Mouse (Mus musculus) MEL (cell line): ENCODE results near the gene Phykpl. TPM values are rescaled to one million over a fixed set of nuclear protein-coding genes. Genes with fewer than 3 reads are reported as not detected.

Experiments
- DNase-seq: peaks from one replicate; pipeline ENCODE4 v3.0.0; 2011; ENCODE audit warnings: low read depth, low spot score
- H3K27ac ChIP-seq: 2 replicates; pipeline ENCODE4 v1.5.1; 2012; ENCODE audit warnings: low read depth, mild to moderate bottlenecking, control low read depth, low read length, moderate library complexity; ENCODE audit not compliant: control insufficient read depth
- H3K27me3 ChIP-seq, 2 experiments: fragments of 150-350 bp in 1 of 2; sonication (generic) in 1 of 2; 2 replicates each; pipeline ENCODE4 v1.6.1; 2012; ENCODE audit warnings: low read length in 2 of 2, mild to moderate bottlenecking in 2 of 2, improper control_type of control experiment in 1 of 2, moderate library complexity in 1 of 2; ENCODE audit not compliant: insufficient read depth in 2 of 2, control insufficient read depth in 1 of 2
- H3K36me3 ChIP-seq, 2 experiments: 2 replicates each; pipeline ENCODE4 v1.6.1; 2012 to 2014; ENCODE audit warnings: low read length in 2 of 2, improper control_type of control experiment in 1 of 2, inconsistent platforms in 1 of 2, mild to moderate bottlenecking in 1 of 2; ENCODE audit not compliant: insufficient read depth in 2 of 2, control insufficient read depth in 1 of 2
- H3K4me1 ChIP-seq, 2 experiments: fragments of 150-350 bp in 1 of 2; sonication (generic) in 1 of 2; 2 replicates each; pipeline ENCODE4 v1.6.1; 2012; ENCODE audit warnings: low read length in 2 of 2, improper control_type of control experiment in 1 of 2, mild to moderate bottlenecking in 1 of 2; ENCODE audit not compliant: insufficient read depth in 2 of 2, control insufficient read depth in 1 of 2
- H3K4me3 ChIP-seq, 2 experiments: fragments of 150-350 bp in 1 of 2; sonication (generic) in 1 of 2; 2 replicates each; pipeline ENCODE4 v1.5.1; 2012; ENCODE audit warnings: low read depth in 2 of 2, low read length in 2 of 2, mild to moderate bottlenecking in 2 of 2, moderate library complexity in 2 of 2, control low read depth in 1 of 2, improper control_type of control experiment in 1 of 2; ENCODE audit not compliant: control insufficient read depth in 1 of 2, insufficient read depth in 1 of 2
- H3K79me2 ChIP-seq: 2 replicates; pipeline ENCODE4 v1.6.1; 2012; ENCODE audit warnings: mild to moderate bottlenecking, low read length, moderate library complexity; ENCODE audit not compliant: control insufficient read depth, poor library complexity, insufficient read depth
- H3K9ac ChIP-seq: 2 replicates; pipeline ENCODE4 v1.6.1; 2012; ENCODE audit warnings: low read depth, mild to moderate bottlenecking, control low read depth, low read length, moderate library complexity; ENCODE audit not compliant: control insufficient read depth, poor library complexity, severe bottlenecking
- H3K9me3 ChIP-seq: fragments of 150-350 bp; sonication (generic); replicated peaks from 2 replicates; pipeline ENCODE4 v1.6.1; 2012; ENCODE audit warnings: mild to moderate bottlenecking, low read length, improper control_type of control experiment, moderate library complexity; ENCODE audit not compliant: insufficient read depth
- BHLHE40 ChIP-seq: IDR thresholded peaks from 2 replicates; pipeline ENCODE4 v1.6.1; 2012; ENCODE audit warnings: low read depth, mild to moderate bottlenecking, inconsistent platforms, low read length, improper control_type of control experiment, borderline replicate concordance
- CHD1 ChIP-seq: IDR thresholded peaks from 2 replicates; pipeline ENCODE4 v1.6.1; 2012; ENCODE audit warnings: low read depth, mild to moderate bottlenecking, inconsistent platforms, low read length, improper control_type of control experiment
- CHD2 ChIP-seq: IDR thresholded peaks from 2 replicates; pipeline ENCODE4 v1.6.1; 2011; ENCODE audit warnings: low read length, improper control_type of control experiment
- CTCF ChIP-seq, 3 experiments: IDR thresholded peaks in 2 of 3; conservative IDR thresholded peaks in 1 of 3; 2 replicates each; pipeline ENCODE4 v1.5.1; 2011 to 2012; ENCODE audit warnings: low read length in 3 of 3, low read depth in 2 of 3, mild to moderate bottlenecking in 2 of 3, improper control_type of control experiment in 1 of 3, inconsistent platforms in 1 of 3, mixed read lengths in 1 of 3, moderate library complexity in 1 of 3; ENCODE audit not compliant: control insufficient read depth in 1 of 3, insufficient read depth in 1 of 3, poor library complexity in 1 of 3, severe bottlenecking in 1 of 3
- E2F4 ChIP-seq: IDR thresholded peaks from 2 replicates; pipeline ENCODE4 v1.6.1; 2011; ENCODE audit warnings: low read depth, low read length, improper control_type of control experiment, borderline replicate concordance
- ELF1 ChIP-seq: IDR thresholded peaks from 2 replicates; pipeline ENCODE4 v1.6.1; 2014; ENCODE audit warnings: low read depth, mild to moderate bottlenecking, inconsistent platforms, low read length, improper control_type of control experiment, moderate library complexity
- EP300 ChIP-seq, 2 experiments: IDR thresholded peaks; 2 replicates each; pipeline ENCODE4 v1.6.1; 2011; ENCODE audit warnings: improper control_type of control experiment in 2 of 2, low read length in 2 of 2, low read depth in 1 of 2, mild to moderate bottlenecking in 1 of 2
- ETS1 ChIP-seq: IDR thresholded peaks from 2 replicates; pipeline ENCODE4 v1.6.1; 2012; ENCODE audit warnings: low read depth, mild to moderate bottlenecking, inconsistent platforms, low read length, improper control_type of control experiment, moderate library complexity
- GABPA ChIP-seq: IDR thresholded peaks from 2 replicates; pipeline ENCODE4 v1.6.1; 2012; ENCODE audit warnings: low read depth, mild to moderate bottlenecking, inconsistent platforms, low read length, improper control_type of control experiment, moderate library complexity
- GATA1 ChIP-seq: IDR thresholded peaks from 2 replicates; pipeline ENCODE4 v1.6.1; 2011; ENCODE audit warnings: low read depth, low read length, improper control_type of control experiment
- HCFC1 ChIP-seq: IDR thresholded peaks from 2 replicates; pipeline ENCODE4 v1.6.1; 2012; ENCODE audit warnings: low read depth, mild to moderate bottlenecking, inconsistent platforms, low read length, improper control_type of control experiment, moderate library complexity
- KAT2A ChIP-seq: conservative IDR thresholded peaks from 2 replicates; pipeline ENCODE4 v1.6.1; 2012; ENCODE audit warnings: low read depth, low read length, improper control_type of control experiment, inconsistent platforms
- MAFK ChIP-seq: IDR thresholded peaks from 2 replicates; pipeline ENCODE4 v1.6.1; 2011; ENCODE audit warnings: low read depth, mild to moderate bottlenecking, low read length, improper control_type of control experiment, borderline replicate concordance
- MAX ChIP-seq: IDR thresholded peaks from 2 replicates; pipeline ENCODE4 v1.6.1; 2011; ENCODE audit warnings: low read length, improper control_type of control experiment
- MAZ ChIP-seq: IDR thresholded peaks from 2 replicates; pipeline ENCODE4 v1.6.1; 2012; ENCODE audit warnings: low read depth, mild to moderate bottlenecking, inconsistent platforms, low read length, improper control_type of control experiment
- MEF2A ChIP-seq: IDR thresholded peaks from 2 replicates; pipeline ENCODE4 v1.6.1; 2014; ENCODE audit warnings: low read depth, mild to moderate bottlenecking, inconsistent platforms, low read length, improper control_type of control experiment; ENCODE audit not compliant: poor library complexity, insufficient replicate concordance, severe bottlenecking; ENCODE audit errors: extremely low read depth
- MXI1 ChIP-seq: IDR thresholded peaks from 2 replicates; pipeline ENCODE4 v1.6.1; 2011; ENCODE audit warnings: mild to moderate bottlenecking, low read depth, low read length, improper control_type of control experiment
- MYB ChIP-seq: IDR thresholded peaks from 2 replicates; pipeline ENCODE4 v1.6.1; 2011; ENCODE audit warnings: mild to moderate bottlenecking, low read depth, low read length, improper control_type of control experiment
- MYC ChIP-seq: IDR thresholded peaks from 2 replicates; pipeline ENCODE4 v1.6.1; 2011; ENCODE audit warnings: low read depth, mild to moderate bottlenecking, low read length, improper control_type of control experiment, moderate library complexity
- NELFE ChIP-seq: IDR thresholded peaks from 2 replicates; pipeline ENCODE4 v1.6.1; 2011; ENCODE audit warnings: low read depth, low read length, improper control_type of control experiment
- NRF1 ChIP-seq: IDR thresholded peaks from 2 replicates; pipeline ENCODE4 v1.6.1; 2014; ENCODE audit warnings: low read depth, mild to moderate bottlenecking, inconsistent platforms, low read length, improper control_type of control experiment, moderate library complexity; ENCODE audit not compliant: poor library complexity, insufficient read depth, severe bottlenecking
- POLR2A ChIP-seq, 2 experiments: IDR thresholded peaks; 2 replicates each; pipeline ENCODE4 v1.6.1; 2011 to 2012; ENCODE audit warnings: low read length in 2 of 2, mild to moderate bottlenecking in 2 of 2, control low read depth in 1 of 2, improper control_type of control experiment in 1 of 2, low read depth in 1 of 2, moderate library complexity in 1 of 2; ENCODE audit not compliant: control insufficient read depth in 1 of 2, insufficient read depth in 1 of 2, poor library complexity in 1 of 2
- POLR2AphosphoS2 ChIP-seq: IDR thresholded peaks from 2 replicates; pipeline ENCODE4 v1.6.1; 2011; ENCODE audit warnings: low read length, improper control_type of control experiment
- POLR2AphosphoS5 ChIP-seq: IDR thresholded peaks from 2 replicates; pipeline ENCODE4 v1.6.1; 2012; ENCODE audit warnings: low read depth, borderline replicate concordance, mild to moderate bottlenecking, inconsistent platforms, low read length, moderate library complexity, mixed read lengths
- RAD21 ChIP-seq: IDR thresholded peaks from 2 replicates; pipeline ENCODE4 v1.6.1; 2011; ENCODE audit warnings: mild to moderate bottlenecking, low read depth, low read length, improper control_type of control experiment
- RCOR1 ChIP-seq: IDR thresholded peaks from 2 replicates; pipeline ENCODE4 v1.6.1; 2012; ENCODE audit warnings: low read depth, mild to moderate bottlenecking, inconsistent platforms, low read length, improper control_type of control experiment
- SIN3A ChIP-seq: IDR thresholded peaks from 2 replicates; pipeline ENCODE4 v1.6.1; 2012; ENCODE audit warnings: low read length, improper control_type of control experiment, inconsistent platforms
- SMC3 ChIP-seq: IDR thresholded peaks from 2 replicates; pipeline ENCODE4 v1.6.1; 2011; ENCODE audit warnings: low read depth, low read length, improper control_type of control experiment
- TAL1 ChIP-seq: IDR thresholded peaks from 2 replicates; pipeline ENCODE4 v1.6.1; 2012; ENCODE audit warnings: mild to moderate bottlenecking, inconsistent platforms, low read length, moderate library complexity, mixed read lengths
- TBP ChIP-seq: IDR thresholded peaks from 2 replicates; pipeline ENCODE4 v1.8.0; 2011; ENCODE audit warnings: low read depth, low read length, improper control_type of control experiment
- TCF12 ChIP-seq: IDR thresholded peaks from 2 replicates; pipeline ENCODE4 v1.6.1; 2014; ENCODE audit warnings: low read depth, mild to moderate bottlenecking, inconsistent platforms, low read length, improper control_type of control experiment, moderate library complexity
- UBTF ChIP-seq: IDR thresholded peaks from 2 replicates; pipeline ENCODE4 v1.6.1; 2012; ENCODE audit warnings: low read depth, mild to moderate bottlenecking, inconsistent platforms, low read length, improper control_type of control experiment, moderate library complexity, borderline replicate concordance; ENCODE audit not compliant: insufficient read depth
- USF1 ChIP-seq: IDR thresholded peaks from 2 replicates; pipeline ENCODE4 v1.6.1; 2014; ENCODE audit warnings: low read depth, mild to moderate bottlenecking, inconsistent platforms, low read length, improper control_type of control experiment, moderate library complexity
- USF2 ChIP-seq, 2 experiments: IDR thresholded peaks; 2 replicates each; pipeline ENCODE4 v1.6.1; 2011 to 2012; ENCODE audit warnings: improper control_type of control experiment in 2 of 2, low read length in 2 of 2, borderline replicate concordance in 1 of 2, inconsistent platforms in 1 of 2, low read depth in 1 of 2, mild to moderate bottlenecking in 1 of 2; ENCODE audit not compliant: insufficient read depth in 1 of 2
- ZC3H11A ChIP-seq: IDR thresholded peaks from 2 replicates; pipeline ENCODE4 v1.6.1; 2012; ENCODE audit warnings: low read depth, mild to moderate bottlenecking, inconsistent platforms, low read length, improper control_type of control experiment
- ZKSCAN1 ChIP-seq: IDR thresholded peaks from 2 replicates; pipeline ENCODE4 v1.6.1; 2012; ENCODE audit warnings: low read depth, mild to moderate bottlenecking, inconsistent platforms, low read length, improper control_type of control experiment, moderate library complexity
- ZMIZ1 ChIP-seq: IDR thresholded peaks from 2 replicates; pipeline ENCODE4 v1.6.1; 2012; ENCODE audit warnings: low read depth, mild to moderate bottlenecking, inconsistent platforms, low read length, improper control_type of control experiment, moderate library complexity
- ZNF384 ChIP-seq: IDR thresholded peaks from 2 replicates; pipeline ENCODE4 v1.6.1; 2012; ENCODE audit warnings: low read depth, mild to moderate bottlenecking, inconsistent platforms, low read length, improper control_type of control experiment
- polyA plus RNA-seq, 2 experiments: library from polyadenylated mRNA; stranded (reverse) in 1 of 2; unstranded in 1 of 2; fragments of >175 nt in 1 of 2; fragments of >200 nt in 1 of 2; gene quantifications; 2 replicates each; pipeline versions ENCODE4 v1.2.1 to v1.2.4; 2012; ENCODE audit warnings: low replicate concordance in 2 of 2, low read depth in 1 of 2; ENCODE audit not compliant: insufficient read length in 2 of 2, insufficient read depth in 1 of 2, missing spikeins in 1 of 2
- total RNA-seq: library from RNA; depleted of rRNA; stranded (reverse); fragments of 300-350 nt; gene quantifications from 2 replicates; pipeline ENCODE4 v1.2.3, GENCODE M21; 2012

Phykpl gene
- total and polyA plus RNA-seq, 3 experiments: 22.7 to 23.0 TPM; not detected in 1

- H3K36me3 ChIP-seq: peaks cover 0 to 27% of the 10 kb centered on the region in 2 experiments; a peak in 2 of 4 replicates
- H3K4me3 ChIP-seq: no peak overlapping the region
- H3K79me2 ChIP-seq: no peaks in the 10 kb centered on the region
- H3K9me3 ChIP-seq: no peaks in the 10 kb centered on the region
- H3K27me3 ChIP-seq: no peaks in the 10 kb centered on the region
- peak; percentile 90 for DNase-seq
- peaks cover 8 to 38% of the 10 kb centered on the region in 2 experiments for H3K4me1 ChIP-seq
- no peak overlapping the region for H3K9ac ChIP-seq
- peak overlapping the region; percentile 66 for H3K27ac ChIP-seq
- TF ChIP-seq TAL1: peak; percentile 94
- peak; percentile 80 for TF ChIP-seq ETS1
- TF ChIP-seq BHLHE40: no peak
- TF ChIP-seq USF1: no peak
- peak; percentile 81 for TF ChIP-seq TBP
- TF ChIP-seq RAD21: no peak
- no peak for TF ChIP-seq SMC3
- peak; percentile 55 for TF ChIP-seq SIN3A
- TF ChIP-seq GABPA: no peak
- TF ChIP-seq MEF2A: no peak
- TF ChIP-seq UBTF: 0 out of 2 replicates have a peak, but pooled peaks have one; percentile 93
- no peak for TF ChIP-seq E2F4
- TF ChIP-seq ZNF384: no peak
- TF ChIP-seq MAZ: peak; percentile 73; the same call in 1 of the 2 replicates
- no peak for TF ChIP-seq POLR2AphosphoS5
- TF ChIP-seq ZC3H11A: no peak
- peak; percentile 98 for TF ChIP-seq TCF12
- no peak for TF ChIP-seq MYC
- TF ChIP-seq HCFC1: peak; percentile 51; the same call in 1 of the 2 replicates
- peak; percentile 96 to 97 for TF ChIP-seq EP300 (IDR thresholded peaks at IDR 0.05; ENCODE audit: low read depth in 1 of 2, low read length in 2 of 2)
- TF ChIP-seq MXI1: no peak
- no peak for TF ChIP-seq POLR2AphosphoS2
- TF ChIP-seq KAT2A: no peak
- no peak for TF ChIP-seq MYB
- TF ChIP-seq USF2 (IDR thresholded peaks at IDR 0.05; ENCODE audit: borderline replicate concordance in 1 of 2, insufficient read depth in 1 of 2, low read depth in 1 of 2, low read length in 2 of 2): no peak
- TF ChIP-seq MAFK: peak; percentile 17; the same call in 1 of the 2 replicates
- peak; percentile 98 for TF ChIP-seq GATA1
- TF ChIP-seq CHD2: no peak
- no peak for TF ChIP-seq NRF1
- no peak for TF ChIP-seq ZKSCAN1
- no peak for TF ChIP-seq ZMIZ1
- peak in 1 of 2 experiments; percentile 21; a peak in 1 of 4 replicates for TF ChIP-seq POLR2A (IDR thresholded peaks at IDR 0.05; ENCODE audit: control insufficient read depth in 1 of 2, insufficient read depth in 1 of 2, low read depth in 1 of 2, low read length in 2 of 2, poor library complexity in 1 of 2)
- TF ChIP-seq RCOR1: peak; percentile 96
- no peak for TF ChIP-seq NELFE
- TF ChIP-seq ELF1: 0 out of 2 replicates have a peak, but pooled peaks have one; percentile 34
- TF ChIP-seq MAX: no peak
- TF ChIP-seq CHD1: no peak
- no peak for TF ChIP-seq CTCF (IDR thresholded peaks at IDR 0.05 in 2 of 3, conservative IDR thresholded peaks at IDR 0.05 in 1 of 3; ENCODE audit: control insufficient read depth in 1 of 3, insufficient read depth in 1 of 3, low read depth in 2 of 3, low read length in 3 of 3, poor library complexity in 1 of 3, severe bottlenecking in 1 of 3)
These were observed 40.1 kb upstream of the Phykpl start for GRCm38 (mm10) chr11:51544413-51544812.
